Mouse (Mus musculus): ENCODE results near the gene Ndufa3. TPM values are rescaled to one million over a fixed set of nuclear protein-coding genes. Genes with fewer than 3 reads are reported as not detected.

Gene Ndufa3
- total RNA-seq, 2 experiments from 2014 or later: 232 to 300 TPM

- ATAC-seq (replicated peaks; ENCODE audit: poor library complexity): peak; percentile 90
Observed at GRCm38 (mm10) chr7:3665215-3666114, 48.3 kb downstream of the Ndufa3 start, which contains the start of gene Leng1. TSS of gene Leng1 (minus strand) at chr7:3665840.

GRCm38 (mm10) chr7:3666921-3667391 lies 49.8 kb downstream of the Ndufa3 start:
- ATAC-seq (replicated peaks; ENCODE audit: poor library complexity): peak; percentile 18

Other genes with a start within 250 kb of the Ndufa3 start
- not detected in 2 replicates for gene Cacng8, start 226.7 kb upstream of the Ndufa3 start, total RNA-seq (2015)
- not detected in 2 replicates for gene Cacng8, start 226.7 kb upstream of the Ndufa3 start, total RNA-seq (2017)
- gene Cacng6, start 193.2 kb upstream of the Ndufa3 start, total RNA-seq (2015): not detected in 2 replicates
- gene Cacng6, start 193.2 kb upstream of the Ndufa3 start, total RNA-seq (2017): not detected in 2 replicates
- gene Tarm1, start 114.7 kb upstream of the Ndufa3 start, total RNA-seq (2015): 0.47 and 1.5 TPM in 2 replicates
- gene Tarm1, start 114.7 kb upstream of the Ndufa3 start, total RNA-seq (2017): 0.12 and 0.91 TPM in 2 replicates
- gene Oscar, start 1.2 kb upstream of the Ndufa3 start, total RNA-seq (2015): 0.22 TPM in 1 of 2 replicates, not detected in the other
- not detected in 2 replicates for gene Oscar, start 1.2 kb upstream of the Ndufa3 start, total RNA-seq (2017)
- 16.8 and 31.8 TPM in 2 replicates for gene Tfpt, start 12.6 kb downstream of the Ndufa3 start, total RNA-seq (2015)
- 34.4 and 44.2 TPM in 2 replicates for gene Tfpt, start 12.6 kb downstream of the Ndufa3 start, total RNA-seq (2017)
- 33.0 and 37.3 TPM in 2 replicates for gene Prpf31, start 12.6 kb downstream of the Ndufa3 start, total RNA-seq (2015)
- 113 and 130 TPM in 2 replicates for gene Prpf31, start 12.6 kb downstream of the Ndufa3 start, total RNA-seq (2017)
- gene Cnot3, start 27.9 kb downstream of the Ndufa3 start, total RNA-seq (2015): 114 and 122 TPM in 2 replicates
- gene Cnot3, start 27.9 kb downstream of the Ndufa3 start, total RNA-seq (2017): 20.0 and 25.3 TPM in 2 replicates
- 6.1 and 9.4 TPM in 2 replicates for gene Leng1, start 48.5 kb downstream of the Ndufa3 start, total RNA-seq (2015)
- 7.9 and 10.3 TPM in 2 replicates for gene Leng1, start 48.5 kb downstream of the Ndufa3 start, total RNA-seq (2017)
- gene Tmc4, start 60.2 kb downstream of the Ndufa3 start, total RNA-seq (2015): 4.4 and 8.4 TPM in 2 replicates
- 2.9 and 3.2 TPM in 2 replicates for gene Tmc4, start 60.2 kb downstream of the Ndufa3 start, total RNA-seq (2017)
- 15.0 and 19.4 TPM in 2 replicates for gene Tsen34, start 75.5 kb downstream of the Ndufa3 start, total RNA-seq (2015)
- gene Tsen34, start 75.5 kb downstream of the Ndufa3 start, total RNA-seq (2017): 17.7 and 21.0 TPM in 2 replicates
- 49.1 and 51.4 TPM in 2 replicates for gene Mboat7, start 76.2 kb downstream of the Ndufa3 start, total RNA-seq (2015)
- gene Mboat7, start 76.2 kb downstream of the Ndufa3 start, total RNA-seq (2017): 19.0 and 27.6 TPM in 2 replicates
- gene Rps9, start 86.6 kb downstream of the Ndufa3 start, total RNA-seq (2015): 1,732 and 1,826 TPM in 2 replicates
- gene Rps9, start 86.6 kb downstream of the Ndufa3 start, total RNA-seq (2017): 1,590 and 1,738 TPM in 2 replicates
- 8.1 and 8.9 TPM in 2 replicates for gene Pirb, start 103.0 kb downstream of the Ndufa3 start, total RNA-seq (2015)
- gene Pirb, start 103.0 kb downstream of the Ndufa3 start, total RNA-seq (2017): 4.5 and 4.7 TPM in 2 replicates
- gene Gm15448, start 208.3 kb downstream of the Ndufa3 start, total RNA-seq (2015): 0.72 TPM in 1 of 2 replicates, not detected in the other
- not detected in 2 replicates for gene Gm15448, start 208.3 kb downstream of the Ndufa3 start, total RNA-seq (2017)
- gene Pira2, start 227.7 kb downstream of the Ndufa3 start, total RNA-seq (2015): 1.5 and 2.7 TPM in 2 replicates
- gene Pira2, start 227.7 kb downstream of the Ndufa3 start, total RNA-seq (2017): 1.5 TPM in 2 replicates

Data from megakaryocyte progenitor cell, adult 5-6 weeks (primary cell).